Mouse (Mus musculus): Measurements from ENCODE around the gene Snx21. TPM values are rescaled to one million over a fixed set of nuclear protein-coding genes. Genes with fewer than 3 reads are reported as not detected.
A peak's percentile ranks its signal among the peaks of the same experiment; 100 is the strongest.

The Snx21 gene
- 23.4 and 25.0 TPM in 2 replicates for polyA plus RNA-seq (2015; fragmentation: Nextera tagmentation; extraction: Ambion mirVana)

GRCm38 (mm10) chr2:164785481-164786387 lies at the start of gene Snx21:
TSS of gene Snx21 (plus strand) at chr2:164785823.
- Histone ChIP-seq H3K27me3 (no peaks in the 10 kb centered on the region), H3K27ac (peak within 1 kb of the TSS; percentile 84), H3K4me1 (peaks cover 35% of the 10 kb centered on the region), H3K4me2 (peak within 1 kb of the TSS; percentile 89), H3K9ac (peak within 1 kb of the TSS; percentile 85), H3K9me3 (no peaks in the 10 kb centered on the region), H3K4me3 (peak within 1 kb of the TSS; percentile 72), H3K36me3 (peaks cover 12% of the 10 kb centered on the region)
- WGBS: under 1% methylated on average over 86 of the region's 89 CpGs
- ATAC-seq (ENCODE audit: insufficient number of reproducible peaks, insufficient read depth, low FRiP score, low TSS enrichment, low read depth): peak; percentile 87

- H3K27ac ChIP-seq: no peak overlapping the region
- no peaks in the 10 kb centered on the region for H3K9me3 ChIP-seq
- no peaks in the 10 kb centered on the region for H3K27me3 ChIP-seq
- H3K4me3 ChIP-seq: no peak overlapping the region
- H3K4me2 ChIP-seq: no peak overlapping the region
- ATAC-seq (ENCODE audit: insufficient number of reproducible peaks, insufficient read depth, low FRiP score, low TSS enrichment, low read depth): no peak
- H3K4me1 ChIP-seq: no peaks in the 10 kb centered on the region
- H3K9ac ChIP-seq: no peak overlapping the region
- no peaks in the 10 kb centered on the region for H3K36me3 ChIP-seq
- WGBS: 57% methylated on average over 3 of the region's 3 CpGs
These were observed 48.1 kb upstream of the Snx21 start for GRCm38 (mm10) chr2:164737377-164738090.

GRCm38 (mm10) chr2:164739876-164740275 lies 45.7 kb upstream of the Snx21 start:
- Histone ChIP-seq H3K4me1 (peaks cover under 1% of the 10 kb centered on the region; the same call in 1 of the 2 replicates), H3K27me3 (no peaks in the 10 kb centered on the region), H3K36me3 (no peaks in the 10 kb centered on the region), H3K9ac (no peak overlapping the region), H3K27ac (no peak overlapping the region), H3K9me3 (no peaks in the 10 kb centered on the region), H3K4me2 (no peak overlapping the region), H3K4me3 (no peak overlapping the region)
- no peak for ATAC-seq (ENCODE audit: insufficient number of reproducible peaks, insufficient read depth, low FRiP score, low TSS enrichment, low read depth)
- WGBS: 37% methylated on average over 7 of the region's 7 CpGs

GRCm38 (mm10) chr2:164744987-164745386 lies 40.6 kb upstream of the Snx21 start:
- WGBS: 71% methylated on average over 13 of the region's 13 CpGs
- H3K4me2 ChIP-seq: peak overlapping the region; percentile 83
- H3K9me3 ChIP-seq: no peaks in the 10 kb centered on the region
- H3K9ac ChIP-seq: peak overlapping the region; percentile 96
- peaks cover 24% of the 10 kb centered on the region for H3K36me3 ChIP-seq
- H3K4me1 ChIP-seq: peaks cover 18% of the 10 kb centered on the region
- peak overlapping the region; percentile 91 for H3K4me3 ChIP-seq
- H3K27ac ChIP-seq: no peak overlapping the region
- ATAC-seq (ENCODE audit: insufficient number of reproducible peaks, insufficient read depth, low FRiP score, low TSS enrichment, low read depth): no peak
- H3K27me3 ChIP-seq: no peaks in the 10 kb centered on the region; the same call in 1 of the 2 replicates

GRCm38 (mm10) chr2:164745843-164746479 lies 39.7 kb upstream of the Snx21 start, which contains the start of the genes Wfdc3 and Dnttip1:
TSS of gene Wfdc3 (minus strand) at chr2:164745931.
TSS of gene Dnttip1 (plus strand) at chr2:164745983.
- Histone ChIP-seq H3K9ac (peak within 1 kb of the TSS; percentile 96), H3K27ac (peak within 1 kb of the TSS; percentile 78), H3K4me1 (peaks cover 18% of the 10 kb centered on the region), H3K4me3 (peak within 1 kb of the TSS; percentile 91), H3K27me3 (no peaks in the 10 kb centered on the region; the same call in 1 of the 2 replicates), H3K9me3 (no peaks in the 10 kb centered on the region), H3K4me2 (peak within 1 kb of the TSS; percentile 83), H3K36me3 (peaks cover 34% of the 10 kb centered on the region)
- ATAC-seq (ENCODE audit: insufficient number of reproducible peaks, insufficient read depth, low FRiP score, low TSS enrichment, low read depth): peak; percentile 75; the same call in 1 of the 2 replicates
- under 1% methylated on average over 65 of the region's 70 CpGs for WGBS

DNA sequence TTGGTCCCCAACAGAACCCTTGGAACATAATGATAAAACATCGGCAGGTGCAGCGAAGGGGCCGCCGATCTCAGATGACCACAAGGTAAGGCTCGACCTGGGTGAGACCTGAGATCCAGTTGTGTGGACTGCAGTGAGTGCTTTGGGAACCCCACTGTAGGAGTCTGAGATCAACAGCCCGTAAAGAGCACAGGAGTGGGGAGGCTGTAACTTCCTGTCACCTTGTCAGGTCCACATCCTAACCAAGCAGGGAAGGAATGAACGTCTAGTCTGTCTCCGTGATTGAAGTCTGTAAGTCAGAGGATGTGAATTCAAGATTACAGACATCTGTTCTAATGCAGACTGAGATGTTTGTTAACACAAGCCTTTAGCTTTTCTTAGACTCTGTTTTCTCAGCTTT lies 38.9 kb upstream of the Snx21 start:
- Histone ChIP-seq H3K9ac (peak overlapping the region; percentile 96), H3K4me3 (peak overlapping the region; percentile 91), H3K36me3 (peaks cover 38% of the 10 kb centered on the region), H3K9me3 (no peaks in the 10 kb centered on the region), H3K4me1 (peaks cover 18% of the 10 kb centered on the region), H3K27ac (no peak overlapping the region), H3K4me2 (peak overlapping the region; percentile 83), H3K27me3 (no peaks in the 10 kb centered on the region; the same call in 1 of the 2 replicates)
- ATAC-seq (ENCODE audit: insufficient number of reproducible peaks, insufficient read depth, low FRiP score, low TSS enrichment, low read depth): no peak
- WGBS: 59% methylated on average over 8 of the region's 8 CpGs

GRCm38 (mm10) chr2:164748191-164748590 lies 37.4 kb upstream of the Snx21 start:
- Histone ChIP-seq H3K4me3 (no peak overlapping the region), H3K9ac (no peak overlapping the region), H3K27me3 (no peaks in the 10 kb centered on the region; the same call in 1 of the 2 replicates), H3K36me3 (peaks cover 52% of the 10 kb centered on the region), H3K9me3 (no peaks in the 10 kb centered on the region), H3K4me2 (no peak overlapping the region), H3K27ac (no peak overlapping the region), H3K4me1 (peaks cover 18% of the 10 kb centered on the region)
- 85% methylated on average over 4 of the region's 4 CpGs for WGBS
- no peak for ATAC-seq (ENCODE audit: insufficient number of reproducible peaks, insufficient read depth, low FRiP score, low TSS enrichment, low read depth)

- ATAC-seq (ENCODE audit: insufficient number of reproducible peaks, insufficient read depth, low FRiP score, low TSS enrichment, low read depth): no peak
- peaks cover 60% of the 10 kb centered on the region for H3K36me3 ChIP-seq
- H3K9ac ChIP-seq: no peak overlapping the region
- no peak overlapping the region for H3K27ac ChIP-seq
- H3K4me2 ChIP-seq: no peak overlapping the region
- 94% methylated on average over 6 of the region's 6 CpGs for WGBS
- H3K4me3 ChIP-seq: no peak overlapping the region
- H3K9me3 ChIP-seq: no peaks in the 10 kb centered on the region
- peaks cover 18% of the 10 kb centered on the region for H3K4me1 ChIP-seq
- H3K27me3 ChIP-seq: no peaks in the 10 kb centered on the region; the same call in 1 of the 2 replicates
These were observed 36.6 kb upstream of the Snx21 start for GRCm38 (mm10) chr2:164748991-164749390.

GRCm38 (mm10) chr2:164752454-164752853 lies 33.2 kb upstream of the Snx21 start:
- Histone ChIP-seq H3K9ac (no peak overlapping the region), H3K4me3 (no peak overlapping the region), H3K4me2 (no peak overlapping the region), H3K4me1 (0 out of 2 replicates have a peak, but pooled peaks cover 1% of the 10 kb centered on the region), H3K27ac (no peak overlapping the region), H3K27me3 (no peaks in the 10 kb centered on the region), H3K36me3 (peaks cover 93% of the 10 kb centered on the region), H3K9me3 (no peaks in the 10 kb centered on the region)
- no peak for ATAC-seq (ENCODE audit: insufficient number of reproducible peaks, insufficient read depth, low FRiP score, low TSS enrichment, low read depth)
- 92% methylated on average over 2 of the region's 2 CpGs for WGBS

GRCm38 (mm10) chr2:164754105-164754504 lies 31.5 kb upstream of the Snx21 start:
- Histone ChIP-seq H3K9me3 (no peaks in the 10 kb centered on the region), H3K4me2 (no peak overlapping the region), H3K9ac (no peak overlapping the region), H3K36me3 (peaks cover 93% of the 10 kb centered on the region), H3K4me1 (no peaks in the 10 kb centered on the region), H3K4me3 (no peak overlapping the region), H3K27me3 (no peaks in the 10 kb centered on the region), H3K27ac (no peak overlapping the region)
- no peak for ATAC-seq (ENCODE audit: insufficient number of reproducible peaks, insufficient read depth, low FRiP score, low TSS enrichment, low read depth)
- WGBS: 86% methylated on average over 11 of the region's 11 CpGs

GRCm38 (mm10) chr2:164754800-164755199 lies 30.8 kb upstream of the Snx21 start:
- WGBS: 90% methylated on average over 2 of the region's 2 CpGs
- no peak overlapping the region for H3K9ac ChIP-seq
- H3K4me2 ChIP-seq: no peak overlapping the region
- ATAC-seq (ENCODE audit: insufficient number of reproducible peaks, insufficient read depth, low FRiP score, low TSS enrichment, low read depth): no peak
- no peaks in the 10 kb centered on the region for H3K27me3 ChIP-seq
- no peaks in the 10 kb centered on the region for H3K9me3 ChIP-seq
- H3K36me3 ChIP-seq: peaks cover 96% of the 10 kb centered on the region
- H3K4me1 ChIP-seq: no peaks in the 10 kb centered on the region
- H3K4me3 ChIP-seq: no peak overlapping the region
- H3K27ac ChIP-seq: no peak overlapping the region
